Mouse (Mus musculus): ENCODE measurements around the gene Hlcs. TPM values are rescaled to one million over a fixed set of nuclear protein-coding genes. Genes with fewer than 3 reads are reported as not detected.

The Hlcs gene
- polyA plus RNA-seq, 1 experiment, result 6.6 TPM

GRCm38 (mm10) chr16:94185430-94185829 lies 127.9 kb downstream of the Hlcs start:
- no peak overlapping the region for H3K4me3 ChIP-seq (ENCODE audit: insufficient read depth, low read depth, low read length)
- no peaks in the 10 kb centered on the region for H3K4me1 ChIP-seq (ENCODE audit: control insufficient read depth, insufficient read depth, insufficient read length, low read length)

GRCm38 (mm10) chr16:94180122-94180870 lies 133.1 kb downstream of the Hlcs start:
- no peak overlapping the region for H3K27ac ChIP-seq (replicated peaks; ENCODE audit: low read depth, low read length)

More at GRCm38 (mm10) chr16:94185430-94185829, 127.9 kb downstream of the Hlcs start:
- no peak overlapping the region for H3K27ac ChIP-seq (replicated peaks; ENCODE audit: low read depth, low read length)

GRCm38 (mm10) chr16:94179341-94180121 lies 133.8 kb downstream of the Hlcs start:
- H3K27ac ChIP-seq (replicated peaks; ENCODE audit: low read depth, low read length), result no peak overlapping the region
- H3K4me3 ChIP-seq (ENCODE audit: insufficient read depth, low read depth, low read length), result no peak overlapping the region
- H3K4me1 ChIP-seq (ENCODE audit: control insufficient read depth, insufficient read depth, insufficient read length, low read length), result no peaks in the 10 kb centered on the region

More at GRCm38 (mm10) chr16:94180122-94180870, 133.1 kb downstream of the Hlcs start:
- Histone ChIP-seq H3K4me1 (ENCODE audit: control insufficient read depth, insufficient read depth, insufficient read length, low read length) (no peaks in the 10 kb centered on the region), H3K4me3 (ENCODE audit: insufficient read depth, low read depth, low read length) (no peak overlapping the region)

DNA sequence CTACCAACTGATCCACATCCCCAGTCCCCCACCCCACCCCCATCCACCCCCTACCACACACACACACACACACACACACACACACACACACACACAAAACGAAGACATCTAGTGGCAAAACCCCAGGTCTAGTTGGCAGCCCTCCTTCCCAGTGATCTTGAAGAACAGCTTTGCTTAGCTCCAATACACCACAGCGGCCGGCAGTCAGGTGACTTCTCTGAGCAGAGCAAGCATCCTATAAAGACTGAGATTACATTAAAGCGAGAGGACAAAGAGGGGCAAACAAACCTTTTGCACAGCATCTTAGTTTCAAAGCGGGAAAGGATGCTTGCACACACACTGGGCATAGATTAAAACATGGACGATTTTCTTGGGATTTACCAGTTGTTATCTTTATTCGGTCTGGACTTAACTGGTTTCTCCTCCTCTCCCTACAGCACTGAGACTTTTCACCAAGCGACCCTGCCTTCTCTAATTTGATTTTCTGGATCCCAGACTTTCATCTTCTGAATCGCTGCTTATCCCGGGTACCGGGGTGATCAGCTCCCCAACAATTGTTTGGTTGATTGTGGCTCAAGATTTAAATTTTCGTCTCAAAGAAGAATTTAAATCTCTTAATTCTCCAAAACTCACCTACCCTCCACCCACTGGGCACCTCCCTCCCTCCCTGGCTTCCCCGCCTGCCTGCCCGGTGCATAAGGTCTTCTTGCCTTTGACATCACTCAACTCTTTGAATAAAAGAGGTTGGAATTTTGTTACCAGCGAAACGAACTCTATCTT lies 134.7 kb downstream of the Hlcs start:
- H3K4me3 ChIP-seq (ENCODE audit: insufficient read depth, low read depth, low read length), result no peak overlapping the region
- no peak overlapping the region for H3K27ac ChIP-seq (replicated peaks; ENCODE audit: low read depth, low read length)
- no peaks in the 10 kb centered on the region for H3K4me1 ChIP-seq (ENCODE audit: control insufficient read depth, insufficient read depth, insufficient read length, low read length)

- Histone ChIP-seq H3K27ac (replicated peaks; ENCODE audit: low read depth, low read length) (no peak overlapping the region), H3K4me3 (ENCODE audit: insufficient read depth, low read depth, low read length) (no peak overlapping the region)
These were observed 136.1 kb downstream of the Hlcs start for GRCm38 (mm10) chr16:94176997-94177857.

DNA sequence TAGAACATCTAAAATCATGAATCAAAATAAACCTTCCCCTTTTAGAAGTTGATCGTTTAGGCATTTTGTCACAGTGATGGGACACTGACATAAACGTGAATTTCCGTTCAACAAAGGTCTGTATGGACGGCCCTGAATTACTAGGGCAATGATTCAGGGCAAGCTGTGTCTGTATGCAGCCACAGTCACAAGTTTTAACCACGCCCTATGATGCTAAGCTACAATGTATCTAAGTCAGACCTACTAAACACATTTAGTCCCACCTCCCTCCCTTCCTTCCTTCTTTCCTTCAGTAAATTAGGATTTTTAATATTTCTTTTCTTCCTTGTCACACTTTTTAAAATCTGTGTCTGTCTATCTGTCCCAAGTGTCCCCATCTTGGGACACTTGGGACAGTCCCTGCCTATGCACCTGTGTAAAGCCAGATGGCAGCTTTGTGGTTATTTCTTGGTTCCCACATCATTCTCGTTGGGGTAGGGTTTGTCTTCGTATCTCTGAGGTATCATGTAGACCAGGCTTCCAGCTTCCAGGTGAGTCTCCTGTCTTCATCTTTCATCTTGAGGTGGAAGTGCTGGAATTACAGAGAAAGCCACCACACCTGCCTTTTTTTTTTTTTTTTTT lies 137.9 kb downstream of the Hlcs start:
- no peaks in the 10 kb centered on the region for H3K4me1 ChIP-seq (ENCODE audit: control insufficient read depth, insufficient read depth, insufficient read length, low read length)
- no peak overlapping the region for H3K27ac ChIP-seq (replicated peaks; ENCODE audit: low read depth, low read length)
- H3K4me3 ChIP-seq (ENCODE audit: insufficient read depth, low read depth, low read length), result no peak overlapping the region

More at GRCm38 (mm10) chr16:94176997-94177857, 136.1 kb downstream of the Hlcs start:
- H3K4me1 ChIP-seq (ENCODE audit: control insufficient read depth, insufficient read depth, insufficient read length, low read length), result no peaks in the 10 kb centered on the region

- Histone ChIP-seq H3K4me3 (ENCODE audit: insufficient read depth, low read depth, low read length) (no peak overlapping the region), H3K27ac (replicated peaks; ENCODE audit: low read depth, low read length) (no peak overlapping the region), H3K4me1 (ENCODE audit: control insufficient read depth, insufficient read depth, insufficient read length, low read length) (no peaks in the 10 kb centered on the region)
These were observed 140.0 kb downstream of the Hlcs start for GRCm38 (mm10) chr16:94173361-94173760.

GRCm38 (mm10) chr16:94170218-94170617 lies 143.2 kb downstream of the Hlcs start:
- H3K27ac ChIP-seq (replicated peaks; ENCODE audit: low read depth, low read length), result no peak overlapping the region
- H3K4me1 ChIP-seq (ENCODE audit: control insufficient read depth, insufficient read depth, insufficient read length, low read length), result no peaks in the 10 kb centered on the region

GRCm38 (mm10) chr16:94168655-94169545 lies 144.5 kb downstream of the Hlcs start:
- no peak overlapping the region for H3K27ac ChIP-seq (replicated peaks; ENCODE audit: low read depth, low read length)
- no peak overlapping the region for H3K4me3 ChIP-seq (ENCODE audit: insufficient read depth, low read depth, low read length)
- H3K4me1 ChIP-seq (ENCODE audit: control insufficient read depth, insufficient read depth, insufficient read length, low read length), result no peaks in the 10 kb centered on the region

More at GRCm38 (mm10) chr16:94170218-94170617, 143.2 kb downstream of the Hlcs start:
- H3K4me3 ChIP-seq (ENCODE audit: insufficient read depth, low read depth, low read length), result no peak overlapping the region

- Histone ChIP-seq H3K27ac (replicated peaks; ENCODE audit: low read depth, low read length) (no peak overlapping the region), H3K4me1 (ENCODE audit: control insufficient read depth, insufficient read depth, insufficient read length, low read length) (0 out of 2 replicates have a peak, but pooled peaks cover 4% of the 10 kb centered on the region), H3K4me3 (ENCODE audit: insufficient read depth, low read depth, low read length) (no peak overlapping the region)
These were observed 148.4 kb downstream of the Hlcs start for GRCm38 (mm10) chr16:94164978-94165377.

- no peak overlapping the region for H3K4me3 ChIP-seq (ENCODE audit: insufficient read depth, low read depth, low read length)
- no peak overlapping the region for H3K27ac ChIP-seq (replicated peaks; ENCODE audit: low read depth, low read length)
- H3K4me1 ChIP-seq (ENCODE audit: control insufficient read depth, insufficient read depth, insufficient read length, low read length), result 0 out of 2 replicates have a peak, but pooled peaks cover 4% of the 10 kb centered on the region
These were observed 149.1 kb downstream of the Hlcs start for GRCm38 (mm10) chr16:94164236-94164635.

GRCm38 (mm10) chr16:94163051-94163450 lies 150.3 kb downstream of the Hlcs start:
- Histone ChIP-seq H3K4me1 (ENCODE audit: control insufficient read depth, insufficient read depth, insufficient read length, low read length) (0 out of 2 replicates have a peak, but pooled peaks cover 4% of the 10 kb centered on the region), H3K27ac (replicated peaks; ENCODE audit: low read depth, low read length) (no peak overlapping the region), H3K4me3 (ENCODE audit: insufficient read depth, low read depth, low read length) (no peak overlapping the region)

GRCm38 (mm10) chr16:94162000-94162399 lies 151.4 kb downstream of the Hlcs start:
- H3K27ac ChIP-seq (replicated peaks; ENCODE audit: low read depth, low read length), result no peak overlapping the region
- H3K4me1 ChIP-seq (ENCODE audit: control insufficient read depth, insufficient read depth, insufficient read length, low read length), result 0 out of 2 replicates have a peak, but pooled peaks cover 4% of the 10 kb centered on the region
- no peak overlapping the region for H3K4me3 ChIP-seq (ENCODE audit: insufficient read depth, low read depth, low read length)
